Mouse (Mus musculus) intestine, postnatal 0 days (tissue): ENCODE measurements around the gene Pank4. TPM values are rescaled to one million over a fixed set of nuclear protein-coding genes. Genes with fewer than 3 reads are reported as not detected.
A peak's percentile ranks its signal among the peaks of the same experiment; 100 is the strongest.

ENCODE experiments used
- ATAC-seq: fragments of 200-750 bp; cut with Nextera tagmentation; 2 replicates; pipeline ENCODE4 v1.8.0; 2017; ENCODE audit warnings: mild to moderate bottlenecking, moderate TSS enrichment, moderate library complexity
- H3K27ac ChIP-seq: fragments of 300-500 bp; sonication (generic); 2 replicates; pipeline ENCODE4 v1.5.1; 2014; ENCODE audit warnings: mild to moderate bottlenecking, low read depth, low read length, moderate library complexity
- H3K27me3 ChIP-seq: fragments of 300-500 bp; sonication (generic); replicated peaks from 2 replicates; pipeline ENCODE4 v1.6.1; 2014; ENCODE audit warnings: low read length, mixed read lengths; ENCODE audit not compliant: control insufficient read depth, insufficient read depth
- H3K36me3 ChIP-seq: fragments of 300-500 bp; sonication (generic); 2 replicates; pipeline ENCODE4 v1.6.1; 2014; ENCODE audit warnings: mild to moderate bottlenecking, moderate library complexity; ENCODE audit not compliant: control insufficient read depth, insufficient read depth
- H3K4me1 ChIP-seq: fragments of 300-500 bp; sonication (generic); replicated peaks from 2 replicates; pipeline ENCODE4 v1.6.1; 2014; ENCODE audit warnings: antibody characterized with exemption, low read length, mixed read lengths; ENCODE audit not compliant: control insufficient read depth, insufficient read depth
- H3K4me2 ChIP-seq: fragments of 300-500 bp; sonication (generic); replicated peaks from 2 replicates; pipeline ENCODE4 v1.6.1; 2014; ENCODE audit warnings: low read depth, mild to moderate bottlenecking, moderate library complexity
- H3K4me3 ChIP-seq: fragments of 300-500 bp; sonication (generic); 2 replicates; pipeline ENCODE4 v1.5.1; 2014; ENCODE audit warnings: low read depth, low read length
- H3K9ac ChIP-seq: fragments of 300-500 bp; sonication (generic); 2 replicates; pipeline ENCODE4 v1.6.1; 2014; ENCODE audit warnings: mild to moderate bottlenecking, low read depth, low read length
- H3K9me3 ChIP-seq: fragments of 300-500 bp; sonication (generic); 2 replicates; pipeline ENCODE4 v1.6.1; 2016; ENCODE audit warnings: mixed run types; ENCODE audit not compliant: control insufficient read depth
- CTCF ChIP-seq: sonication (generic); IDR thresholded peaks from 2 replicates; pipeline ENCODE4 v1.5.1; 2016; ENCODE audit warnings: low read depth, mild to moderate bottlenecking, control low read depth, antibody characterized with exemption, moderate library complexity
- WGBS: fragments of 180-500 bp; shearing (Covaris S2); extraction: QIAGEN DNeasy Blood & Tissue Kit; methylation state at CpG from one replicate; pipeline ENCODE4 v1.1.7; 2014; 5-methylcytosine and 5-hydroxymethylcytosine counted together
- polyA plus RNA-seq: library from polyadenylated mRNA; unstranded; fragments of >200 nt; fragmentation: Nextera tagmentation; extraction: Ambion mirVana; gene quantifications from 2 replicates; pipeline ENCODE4 v1.2.1, GENCODE M21; 2015

Gene Pank4
- polyA plus RNA-seq, 1 experiment from 2014 or later: 10.9 TPM

DNA sequence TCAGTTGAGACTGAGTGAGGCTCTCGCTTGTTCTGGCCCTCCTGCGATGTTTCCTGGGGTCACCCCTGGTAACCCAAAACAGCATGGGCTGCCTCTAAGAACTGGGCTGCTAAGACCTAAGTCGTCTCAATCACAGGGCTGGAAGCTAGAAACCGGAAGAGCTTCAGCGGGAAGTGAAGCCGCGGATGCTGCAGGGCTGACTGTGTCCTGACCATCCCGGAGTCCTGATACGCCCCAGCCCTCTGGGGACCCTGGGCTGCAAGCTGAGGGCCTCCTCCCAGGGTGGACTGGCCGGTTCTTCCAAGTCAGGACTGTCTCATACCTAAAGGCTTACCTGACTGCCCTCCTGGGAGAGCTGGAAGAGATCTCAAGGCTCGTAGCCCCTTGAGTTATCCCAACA is 52.9 kb downstream of the Pank4 start:
- Histone ChIP-seq H3K4me2 (no peak overlapping the region), H3K4me1 (peaks cover 5% of the 10 kb centered on the region; the same call in 1 of the 2 replicates), H3K27ac (no peak overlapping the region), H3K9me3 (no peaks in the 10 kb centered on the region), H3K9ac (no peak overlapping the region), H3K4me3 (no peak overlapping the region), H3K36me3 (no peaks in the 10 kb centered on the region), H3K27me3 (no peaks in the 10 kb centered on the region)
- ATAC-seq: no peak
- 67% methylated on average over 11 of the region's 11 CpGs for WGBS
- TF ChIP-seq CTCF: no peak

GRCm38 (mm10) chr4:155017253-155017878 is 53.4 kb downstream of the Pank4 start:
- ATAC-seq: no peak
- H3K4me2 ChIP-seq: no peak overlapping the region
- TF ChIP-seq CTCF: no peak
- no peaks in the 10 kb centered on the region for H3K27me3 ChIP-seq
- H3K4me3 ChIP-seq: no peak overlapping the region
- no peaks in the 10 kb centered on the region for H3K9me3 ChIP-seq
- 76% methylated on average over 11 of the region's 11 CpGs for WGBS
- no peak overlapping the region for H3K9ac ChIP-seq
- H3K4me1 ChIP-seq: peaks cover 5% of the 10 kb centered on the region; the same call in 1 of the 2 replicates
- H3K27ac ChIP-seq: no peak overlapping the region
- no peaks in the 10 kb centered on the region for H3K36me3 ChIP-seq

DNA sequence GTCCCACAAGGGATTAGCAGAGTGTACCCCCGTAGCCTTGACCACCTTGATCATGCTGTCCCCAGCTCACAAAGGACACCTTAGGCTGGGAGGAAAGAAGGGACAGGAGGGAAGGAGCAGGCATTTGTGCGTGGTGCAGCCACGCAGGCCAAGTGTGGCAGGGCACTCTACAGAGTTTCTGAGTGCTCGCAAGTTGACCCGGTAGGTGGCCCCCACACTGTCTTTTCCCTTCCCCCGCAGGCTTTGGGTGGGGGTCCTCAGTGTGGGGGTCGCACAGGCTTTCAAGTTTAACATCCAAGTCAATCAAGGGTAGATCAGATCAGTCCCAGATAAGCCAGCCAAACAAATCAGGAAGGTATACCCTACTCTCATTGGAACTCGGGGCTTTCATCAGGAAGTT is 54.1 kb downstream of the Pank4 start:
- Histone ChIP-seq H3K27ac (no peak overlapping the region), H3K4me2 (no peak overlapping the region), H3K4me1 (peaks cover 5% of the 10 kb centered on the region; the same call in 1 of the 2 replicates), H3K4me3 (no peak overlapping the region), H3K36me3 (no peaks in the 10 kb centered on the region), H3K9me3 (no peaks in the 10 kb centered on the region), H3K9ac (no peak overlapping the region), H3K27me3 (no peaks in the 10 kb centered on the region)
- no peak for TF ChIP-seq CTCF
- WGBS: 76% methylated on average over 8 of the region's 8 CpGs
- ATAC-seq: no peak

DNA sequence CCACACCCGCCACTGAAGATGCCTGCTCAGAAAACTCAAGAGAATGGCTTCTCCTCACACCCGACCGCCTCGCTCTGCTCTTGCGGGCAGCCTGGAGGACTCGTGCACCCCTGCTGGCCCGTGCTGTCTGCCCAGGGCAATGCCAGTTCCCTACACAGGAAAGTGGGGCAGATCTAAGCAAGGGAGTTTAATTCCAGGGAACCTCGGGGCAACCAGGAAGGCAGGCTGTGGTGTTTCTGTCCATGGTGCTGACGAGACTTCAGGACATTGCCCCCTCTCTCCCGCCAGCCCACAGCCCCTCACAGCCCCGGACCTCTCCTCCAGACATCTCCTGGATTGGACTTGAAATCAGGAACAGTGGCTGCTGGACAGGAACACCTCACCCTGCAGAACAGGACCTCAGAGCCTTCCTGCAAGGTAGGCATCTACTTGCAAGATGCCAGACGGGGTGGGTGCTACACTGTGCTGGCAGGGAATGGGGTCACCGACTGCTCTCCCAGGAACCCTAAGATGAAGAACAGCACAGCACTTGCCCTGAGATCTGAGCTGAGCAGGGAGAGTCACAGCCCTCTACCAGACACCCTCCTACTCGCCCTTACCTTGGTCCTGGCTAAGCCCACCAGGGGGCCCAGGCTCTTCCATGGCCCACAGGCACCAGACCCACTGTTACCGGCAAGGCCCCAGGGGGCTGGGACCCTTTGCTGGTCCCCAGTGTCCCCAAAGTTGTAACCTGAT is 54.8 kb downstream of the Pank4 start:
- no peak overlapping the region for H3K4me3 ChIP-seq
- H3K36me3 ChIP-seq: no peaks in the 10 kb centered on the region
- no peak overlapping the region for H3K27ac ChIP-seq
- no peaks in the 10 kb centered on the region for H3K9me3 ChIP-seq
- no peak for ATAC-seq
- H3K4me1 ChIP-seq: peaks cover 5% of the 10 kb centered on the region; the same call in 1 of the 2 replicates
- H3K4me2 ChIP-seq: peak overlapping the region; percentile 50
- TF ChIP-seq CTCF: peak; percentile 8; the same call in 1 of the 2 replicates
- no peaks in the 10 kb centered on the region for H3K27me3 ChIP-seq
- WGBS: 20% methylated on average over 15 of the region's 15 CpGs
- H3K9ac ChIP-seq: no peak overlapping the region

- H3K9me3 ChIP-seq: no peaks in the 10 kb centered on the region
- peaks cover 5% of the 10 kb centered on the region; the same call in 1 of the 2 replicates for H3K4me1 ChIP-seq
- peak; percentile 61 for ATAC-seq
- H3K36me3 ChIP-seq: no peaks in the 10 kb centered on the region
- H3K27ac ChIP-seq: no peak overlapping the region
- H3K9ac ChIP-seq: no peak overlapping the region
- no peaks in the 10 kb centered on the region for H3K27me3 ChIP-seq
- H3K4me3 ChIP-seq: no peak overlapping the region
- H3K4me2 ChIP-seq: peak overlapping the region; percentile 50
- WGBS: under 1% methylated on average over 10 of the region's 10 CpGs
- TF ChIP-seq CTCF: no peak
Measured at GRCm38 (mm10) chr4:155019336-155019847, 55.5 kb downstream of the Pank4 start.

- no peak for TF ChIP-seq CTCF
- Histone ChIP-seq H3K36me3 (no peaks in the 10 kb centered on the region), H3K4me2 (no peak overlapping the region), H3K27ac (no peak overlapping the region), H3K9me3 (no peaks in the 10 kb centered on the region), H3K4me3 (no peak overlapping the region), H3K4me1 (peaks cover 5% of the 10 kb centered on the region; the same call in 1 of the 2 replicates), H3K9ac (no peak overlapping the region), H3K27me3 (no peaks in the 10 kb centered on the region)
- ATAC-seq: no peak; the same call in 1 of the 2 replicates
- 58% methylated on average over 1 of the region's 1 CpGs for WGBS
Measured at GRCm38 (mm10) chr4:155020141-155020540, 56.2 kb downstream of the Pank4 start.
